Mouse (Mus musculus) limb, embryonic 14.5 days (tissue): Measurements from ENCODE around the gene Akirin1. TPM values are rescaled to one million over a fixed set of nuclear protein-coding genes. Genes with fewer than 3 reads are reported as not detected.

Experiments used
- ATAC-seq: fragments of 200-750 bp; cut with Nextera tagmentation; 2 replicates; pipeline ENCODE4 v1.8.0; 2017; ENCODE audit warnings: low read depth, moderate number of reproducible peaks, moderate TSS enrichment; ENCODE audit not compliant: low FRiP score
- DNase-seq: peaks from one replicate; pipeline ENCODE4 v3.0.0-alpha.2; 2015; ENCODE audit warnings: low spot score
- H3K27ac ChIP-seq: fragments of 300-500 bp; sonication (generic); replicated peaks from 2 replicates; pipeline ENCODE4 v1.5.1; 2014; ENCODE audit warnings: low read depth, mild to moderate bottlenecking, low read length, moderate library complexity, mixed read lengths
- H3K27me3 ChIP-seq: fragments of 300-500 bp; sonication (generic); 2 replicates; pipeline ENCODE4 v1.6.1; 2014; ENCODE audit warnings: low read length, mixed read lengths; ENCODE audit not compliant: control insufficient read depth, insufficient read depth
- H3K36me3 ChIP-seq: fragments of 300-500 bp; sonication (generic); 2 replicates; pipeline ENCODE4 v1.6.1; 2014; ENCODE audit warnings: mild to moderate bottlenecking, low read length, moderate library complexity, mixed read lengths; ENCODE audit not compliant: control insufficient read depth, insufficient read depth
- H3K4me1 ChIP-seq: fragments of 300-500 bp; sonication (generic); 2 replicates; pipeline ENCODE4 v1.6.1; 2014; ENCODE audit warnings: antibody characterized with exemption, low read length, mixed read lengths; ENCODE audit not compliant: control insufficient read depth, insufficient read depth
- H3K4me2 ChIP-seq: fragments of 300-500 bp; sonication (generic); replicated peaks from 2 replicates; pipeline ENCODE4 v1.6.1; 2014; ENCODE audit warnings: low read depth, mild to moderate bottlenecking, low read length, moderate library complexity; ENCODE audit not compliant: severe bottlenecking
- H3K4me3 ChIP-seq: fragments of 300-500 bp; sonication (generic); replicated peaks from 2 replicates; pipeline ENCODE4 v1.5.1; 2014; ENCODE audit warnings: low read length
- H3K9ac ChIP-seq: fragments of 300-500 bp; sonication (generic); 2 replicates; pipeline ENCODE4 v1.6.1; 2014; ENCODE audit warnings: mild to moderate bottlenecking, low read depth, low read length, moderate library complexity; ENCODE audit not compliant: severe bottlenecking
- H3K9me3 ChIP-seq: fragments of 300-500 bp; sonication (generic); 2 replicates; pipeline ENCODE4 v1.6.1; 2016; ENCODE audit warnings: low read length; ENCODE audit not compliant: control insufficient read depth
- POLR2A ChIP-seq: fragments of 200-500 bp; IDR thresholded peaks from 2 replicates; pipeline ENCODE4 v1.8.0; 2012; ENCODE audit warnings: inconsistent platforms, mild to moderate bottlenecking, moderate library complexity, borderline replicate concordance; ENCODE audit not compliant: insufficient read depth, insufficient read length; ENCODE audit errors: extremely low read depth
- WGBS: fragments of 180-500 bp; shearing (Covaris S2); extraction: QIAGEN DNeasy Blood & Tissue Kit; methylation state at CpG from one replicate; pipeline ENCODE4 v1.1.7; 2014; 5-methylcytosine and 5-hydroxymethylcytosine counted together
- polyA plus RNA-seq, 2 experiments: library from polyadenylated mRNA; depleted of rRNA in 1 of 2; stranded (reverse) in 1 of 2; unstranded in 1 of 2; fragments of >200 nt; fragmentation: Nextera tagmentation in 1 of 2; extraction: Ambion mirVana in 1 of 2; gene quantifications; 2 replicates each; pipeline versions ENCODE4 v1.2.1 to v1.2.3; 2012 to 2014

The Akirin1 gene
- polyA plus RNA-seq, 2 experiments, result 39.5 to 55.5 TPM

DNA sequence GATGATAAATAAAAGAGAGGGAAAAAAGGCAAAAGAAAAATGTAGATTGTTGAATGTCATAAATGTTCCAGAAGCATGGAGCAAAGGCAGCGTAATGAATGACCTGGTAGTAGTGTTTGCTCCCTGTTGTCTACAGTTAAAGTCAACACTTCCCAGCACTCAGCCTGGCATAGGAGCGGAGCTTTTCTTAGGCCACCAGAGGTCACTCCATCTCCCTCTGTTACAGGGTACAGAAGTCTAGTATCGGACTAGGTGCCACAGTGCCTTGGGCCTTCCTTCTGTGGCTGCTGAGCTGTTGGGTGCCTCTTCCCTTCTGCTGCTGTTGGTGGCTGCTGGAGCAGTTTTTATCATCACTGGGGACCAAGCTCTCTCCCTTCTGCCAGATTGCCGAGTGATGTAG is 8.2 kb upstream of the Akirin1 start:
- H3K4me3 ChIP-seq, result no peak overlapping the region
- H3K4me2 ChIP-seq, result no peak overlapping the region
- 45% methylated on average over 4 of the region's 4 CpGs for WGBS
- no peak overlapping the region for H3K27ac ChIP-seq
- no peak for ATAC-seq
- no peaks in the 10 kb centered on the region for H3K36me3 ChIP-seq
- H3K4me1 ChIP-seq, result no peaks in the 10 kb centered on the region
- H3K9ac ChIP-seq, result no peak overlapping the region
- no peak for TF ChIP-seq POLR2A
- H3K27me3 ChIP-seq, result no peaks in the 10 kb centered on the region
- no peak for DNase-seq
- H3K9me3 ChIP-seq, result no peaks in the 10 kb centered on the region

DNA sequence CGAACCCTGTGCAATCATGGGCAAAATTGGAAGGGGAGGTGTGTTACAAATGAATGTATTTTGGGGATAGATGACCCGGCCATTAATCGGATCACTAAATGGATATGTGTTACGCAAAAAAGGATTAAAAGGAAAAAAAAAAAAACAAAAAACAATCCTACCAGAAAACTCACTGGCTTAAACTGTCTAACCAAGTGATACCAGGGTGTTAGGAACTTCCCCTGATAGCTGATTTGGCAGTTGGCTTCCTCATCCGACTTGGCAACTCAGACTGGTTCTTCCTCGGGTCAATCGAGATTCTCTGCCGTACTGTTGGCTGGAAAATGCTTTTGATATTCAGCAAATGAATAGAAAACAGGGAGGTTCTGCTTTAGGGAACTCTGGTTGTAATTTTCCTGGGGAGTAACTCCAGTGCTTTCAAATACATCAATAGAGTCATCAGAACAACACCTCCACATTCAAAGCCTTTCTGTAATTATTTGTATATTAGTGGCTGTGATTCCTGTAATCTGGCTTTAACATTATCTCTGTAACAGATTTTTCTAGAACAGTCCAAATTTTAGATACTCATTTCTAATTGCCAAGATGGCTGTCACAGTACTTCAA is 665 bp upstream of the Akirin1 start:
- no peak for TF ChIP-seq POLR2A
- Histone ChIP-seq H3K9ac (peak overlapping the region; percentile 3; the same call in 1 of the 2 replicates), H3K4me3 (peak overlapping the region; percentile 99), H3K27me3 (no peaks in the 10 kb centered on the region), H3K36me3 (peaks cover 4% of the 10 kb centered on the region; the same call in 1 of the 2 replicates), H3K27ac (no peak overlapping the region), H3K4me2 (peak overlapping the region; percentile 47), H3K4me1 (peaks cover 11% of the 10 kb centered on the region; the same call in 1 of the 2 replicates), H3K9me3 (no peaks in the 10 kb centered on the region)
- DNase-seq, result peak; percentile 6
- ATAC-seq, result no peak
- WGBS, result 0% methylated on average over 8 of the region's 8 CpGs

DNA sequence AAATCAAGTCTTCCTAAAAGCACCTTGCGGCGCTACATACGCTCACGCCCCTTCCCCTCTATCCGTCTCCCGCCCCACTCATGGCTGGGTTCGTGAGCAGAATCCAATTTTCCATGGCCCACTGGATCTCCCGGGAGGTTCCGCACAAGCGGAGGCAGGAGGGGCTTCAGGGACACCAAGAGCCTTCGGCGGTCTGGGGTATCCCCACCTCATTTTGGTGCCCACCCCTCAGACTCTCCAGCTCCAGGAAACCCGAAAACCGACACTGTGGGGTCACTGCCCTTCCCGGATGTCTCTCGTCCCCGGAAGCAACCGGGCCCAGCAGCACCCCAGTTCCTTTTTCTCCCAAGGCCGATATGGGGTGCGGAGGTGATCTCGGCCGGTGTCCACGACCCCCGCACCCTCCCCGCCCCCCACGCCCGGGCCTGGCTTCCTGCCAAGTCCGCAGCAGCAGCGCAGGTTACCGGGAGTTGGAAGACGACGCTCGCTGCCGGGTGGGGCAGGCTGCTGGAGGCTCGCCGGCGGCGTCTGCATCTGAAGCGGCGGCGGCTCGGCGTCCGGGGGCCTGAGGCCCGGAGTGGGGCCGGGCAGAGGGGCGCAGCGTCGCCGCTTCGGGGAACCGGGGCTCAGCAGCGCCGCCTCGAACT is 538 bp downstream of the Akirin1 start:
- Histone ChIP-seq H3K4me3 (peak overlapping the region; percentile 99), H3K4me1 (peaks cover 11% of the 10 kb centered on the region; the same call in 1 of the 2 replicates), H3K36me3 (peaks cover 4% of the 10 kb centered on the region; the same call in 1 of the 2 replicates), H3K9me3 (no peaks in the 10 kb centered on the region), H3K27me3 (no peaks in the 10 kb centered on the region), H3K4me2 (peak overlapping the region; percentile 65), H3K27ac (peak overlapping the region; percentile 87), H3K9ac (peak overlapping the region; percentile 86)
- DNase-seq (peak; percentile 2), ATAC-seq (peak; percentile 75)
- under 1% methylated on average over 50 of the region's 55 CpGs for WGBS
- TF ChIP-seq POLR2A, result no peak

DNA sequence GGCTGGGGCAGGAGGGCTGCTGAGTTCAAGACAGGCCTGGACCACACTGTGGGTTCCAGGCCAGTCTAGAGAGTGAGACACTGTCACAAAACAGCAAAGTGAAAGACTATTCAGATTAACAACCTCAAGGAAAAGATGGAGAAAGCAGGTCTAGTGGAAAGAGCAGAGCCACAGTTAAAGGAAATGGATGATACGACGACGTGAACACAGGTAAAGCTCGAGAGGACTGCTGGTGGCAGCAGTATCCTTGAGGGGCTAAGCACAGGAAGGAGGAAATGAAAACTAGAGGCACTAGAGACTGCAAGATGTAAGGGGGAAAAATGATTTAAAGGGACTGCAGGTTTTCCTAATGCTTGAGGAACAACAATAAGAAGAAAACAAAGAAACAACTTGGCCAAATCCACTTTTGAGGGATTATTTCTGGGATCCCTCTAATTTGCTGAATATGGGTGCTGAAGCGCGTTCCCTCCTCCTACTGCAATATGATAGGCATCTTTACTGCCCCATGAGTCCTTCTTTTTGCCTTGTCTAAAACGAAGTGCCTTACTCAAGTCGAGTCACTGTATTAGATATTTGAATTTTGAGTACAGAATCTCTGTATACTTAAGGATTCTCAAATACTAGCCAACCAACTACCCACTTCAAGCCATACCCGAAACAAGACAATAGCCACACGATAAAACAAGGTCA is 1.3 kb downstream of the Akirin1 start:
- Histone ChIP-seq H3K36me3 (peaks cover 4% of the 10 kb centered on the region; the same call in 1 of the 2 replicates), H3K4me1 (peaks cover 11% of the 10 kb centered on the region; the same call in 1 of the 2 replicates), H3K27ac (no peak overlapping the region), H3K4me3 (peak overlapping the region; percentile 99), H3K9ac (peak overlapping the region; percentile 86), H3K4me2 (peak overlapping the region; percentile 65), H3K27me3 (no peaks in the 10 kb centered on the region), H3K9me3 (no peaks in the 10 kb centered on the region)
- no peak for ATAC-seq
- TF ChIP-seq POLR2A, result no peak
- DNase-seq, result no peak
- WGBS, result 15% methylated on average over 10 of the region's 10 CpGs

DNA sequence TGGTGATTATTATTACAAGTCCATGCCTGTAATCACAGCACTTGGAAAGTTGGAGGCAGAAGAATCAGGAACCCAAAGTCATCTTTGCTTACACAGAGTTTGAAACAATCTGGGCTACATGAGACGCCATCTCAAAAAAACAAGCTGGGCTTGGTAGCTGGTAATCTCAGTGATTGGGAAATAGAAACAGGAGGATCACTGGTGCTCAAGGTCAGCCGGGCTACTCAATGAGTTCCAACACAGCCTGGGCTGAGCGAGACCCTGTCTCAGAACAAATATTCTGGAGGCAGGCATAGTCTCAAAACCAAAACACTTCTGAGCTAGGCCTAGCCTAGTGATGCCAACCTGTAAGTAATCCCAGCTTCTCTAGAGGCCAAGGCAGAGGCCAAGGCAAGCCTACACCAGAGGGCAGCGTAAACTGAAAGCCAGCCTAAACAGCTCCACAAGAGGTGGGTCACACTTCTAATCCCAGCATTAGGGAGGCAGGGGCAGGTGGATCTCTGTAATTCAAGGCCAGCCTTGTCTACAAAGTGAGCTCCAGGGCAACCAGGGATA is 4.8 kb downstream of the Akirin1 start:
- Histone ChIP-seq H3K4me1 (peaks cover 8% of the 10 kb centered on the region; the same call in 1 of the 2 replicates), H3K36me3 (peaks cover 32% of the 10 kb centered on the region), H3K4me3 (no peak overlapping the region), H3K27me3 (no peaks in the 10 kb centered on the region), H3K4me2 (no peak overlapping the region), H3K9me3 (no peaks in the 10 kb centered on the region), H3K9ac (no peak overlapping the region), H3K27ac (no peak overlapping the region)
- DNase-seq (no peak), ATAC-seq (no peak)
- TF ChIP-seq POLR2A, result no peak
- WGBS, result 97% methylated on average over 4 of the region's 4 CpGs
